Mouse (Mus musculus) stomach, embryonic 14.5 days (tissue): ENCODE results near the gene Reln. TPM values are rescaled to one million over a fixed set of nuclear protein-coding genes. Genes with fewer than 3 reads are reported as not detected.

Experiments
- ATAC-seq: fragments of 200-750 bp; cut with Nextera tagmentation; 2 replicates; pipeline ENCODE4 v1.8.0; 2017; ENCODE audit warnings: low read depth, moderate TSS enrichment; ENCODE audit not compliant: insufficient number of reproducible peaks, insufficient read depth, low FRiP score
- H3K27ac ChIP-seq: fragments of 300-500 bp; sonication (generic); 2 replicates; pipeline ENCODE4 v1.5.1; 2014; ENCODE audit warnings: mild to moderate bottlenecking, low read length, moderate library complexity, mixed read lengths
- H3K27me3 ChIP-seq: fragments of 300-500 bp; sonication (generic); 2 replicates; pipeline ENCODE4 v1.6.1; 2014; ENCODE audit warnings: low read length, control low read depth, mixed read lengths; ENCODE audit not compliant: control insufficient read depth, insufficient read depth
- H3K36me3 ChIP-seq: fragments of 300-500 bp; sonication (generic); 2 replicates; pipeline ENCODE4 v1.6.1; 2014; ENCODE audit warnings: mild to moderate bottlenecking, control low read depth, low read length, moderate library complexity, mixed read lengths; ENCODE audit not compliant: control insufficient read depth, insufficient read depth
- H3K4me1 ChIP-seq: fragments of 300-500 bp; sonication (generic); 2 replicates; pipeline ENCODE4 v1.6.1; 2014; ENCODE audit warnings: low read length, control low read depth, mixed read lengths; ENCODE audit not compliant: control insufficient read depth, insufficient read depth
- H3K4me2 ChIP-seq: fragments of 300-500 bp; sonication (generic); replicated peaks from 2 replicates; pipeline ENCODE4 v1.6.1; 2014; ENCODE audit warnings: low read depth, low read length, control low read depth
- H3K4me3 ChIP-seq: fragments of 300-500 bp; sonication (generic); 2 replicates; pipeline ENCODE4 v1.5.1; 2014; ENCODE audit warnings: low read depth, low read length, control low read depth
- H3K9ac ChIP-seq: fragments of 300-500 bp; sonication (generic); replicated peaks from 2 replicates; pipeline ENCODE4 v1.6.1; 2014; ENCODE audit warnings: low read depth, mild to moderate bottlenecking, control low read depth, low read length, moderate library complexity, mixed read lengths
- H3K9me3 ChIP-seq: fragments of 300-500 bp; sonication (generic); 2 replicates; pipeline ENCODE4 v1.6.1; 2016; ENCODE audit warnings: low read depth, low read length, control low read depth; ENCODE audit not compliant: control insufficient read depth
- WGBS: fragments of 180-500 bp; shearing (Covaris S2); extraction: QIAGEN DNeasy Blood & Tissue Kit; methylation state at CpG from one replicate; pipeline ENCODE4 v1.1.7; 2014; 5-methylcytosine and 5-hydroxymethylcytosine counted together
- polyA plus RNA-seq: library from polyadenylated mRNA; unstranded; fragments of >200 nt; fragmentation: Nextera tagmentation; extraction: Ambion mirVana; gene quantifications from 2 replicates; pipeline ENCODE4 v1.2.1, GENCODE M21; 2014

Gene Reln
- polyA plus RNA-seq, 1 experiment from 2014 or later: 5.2 TPM

- no peaks in the 10 kb centered on the region for H3K36me3 ChIP-seq
- no peaks in the 10 kb centered on the region; the same call in 1 of the 2 replicates for H3K9me3 ChIP-seq
- ATAC-seq: no peak
- no peak overlapping the region for H3K4me3 ChIP-seq
- H3K4me2 ChIP-seq: no peak overlapping the region
- H3K27ac ChIP-seq: no peak overlapping the region
- no peaks in the 10 kb centered on the region for H3K27me3 ChIP-seq
- 44% methylated on average over 6 of the region's 6 CpGs for WGBS
- H3K9ac ChIP-seq: no peak overlapping the region
- H3K4me1 ChIP-seq: no peaks in the 10 kb centered on the region
Measured at GRCm38 (mm10) chr5:22153601-22154000, 190.9 kb downstream of the Reln start.

GRCm38 (mm10) chr5:22141821-22142220 lies 202.7 kb downstream of the Reln start:
- H3K4me1 ChIP-seq: no peaks in the 10 kb centered on the region
- H3K36me3 ChIP-seq: no peaks in the 10 kb centered on the region
- H3K4me2 ChIP-seq: no peak overlapping the region
- ATAC-seq: no peak
- no peak overlapping the region for H3K27ac ChIP-seq
- H3K9ac ChIP-seq: no peak overlapping the region
- no peaks in the 10 kb centered on the region; the same call in 1 of the 2 replicates for H3K9me3 ChIP-seq
- H3K27me3 ChIP-seq: no peaks in the 10 kb centered on the region
- no peak overlapping the region for H3K4me3 ChIP-seq
- 51% methylated on average over 4 of the region's 4 CpGs for WGBS

GRCm38 (mm10) chr5:22139015-22139414 lies 205.5 kb downstream of the Reln start:
- no peak for ATAC-seq
- no peaks in the 10 kb centered on the region for H3K27me3 ChIP-seq
- H3K27ac ChIP-seq: no peak overlapping the region
- H3K4me2 ChIP-seq: no peak overlapping the region
- H3K4me1 ChIP-seq: no peaks in the 10 kb centered on the region
- no peak overlapping the region for H3K9ac ChIP-seq
- H3K36me3 ChIP-seq: no peaks in the 10 kb centered on the region
- H3K9me3 ChIP-seq: no peaks in the 10 kb centered on the region; the same call in 1 of the 2 replicates
- no peak overlapping the region for H3K4me3 ChIP-seq
- WGBS: 43% methylated on average over 2 of the region's 2 CpGs

GRCm38 (mm10) chr5:22134402-22134801 lies 210.1 kb downstream of the Reln start:
- H3K27ac ChIP-seq: no peak overlapping the region
- 66% methylated on average over 9 of the region's 9 CpGs for WGBS
- no peaks in the 10 kb centered on the region for H3K27me3 ChIP-seq
- H3K4me2 ChIP-seq: no peak overlapping the region
- no peaks in the 10 kb centered on the region for H3K4me1 ChIP-seq
- no peak overlapping the region for H3K9ac ChIP-seq
- no peak overlapping the region for H3K4me3 ChIP-seq
- H3K36me3 ChIP-seq: no peaks in the 10 kb centered on the region
- no peak for ATAC-seq
- no peaks in the 10 kb centered on the region; the same call in 1 of the 2 replicates for H3K9me3 ChIP-seq

- Histone ChIP-seq H3K9ac (no peak overlapping the region), H3K4me1 (no peaks in the 10 kb centered on the region), H3K27ac (no peak overlapping the region), H3K27me3 (no peaks in the 10 kb centered on the region), H3K4me2 (no peak overlapping the region), H3K9me3 (no peaks in the 10 kb centered on the region), H3K36me3 (no peaks in the 10 kb centered on the region), H3K4me3 (no peak overlapping the region)
- ATAC-seq: no peak
- WGBS: 83% methylated on average over 5 of the region's 5 CpGs
Measured at GRCm38 (mm10) chr5:22131730-22132522, 212.6 kb downstream of the Reln start.

GRCm38 (mm10) chr5:22127583-22127982 lies 216.9 kb downstream of the Reln start:
- Histone ChIP-seq H3K27ac (no peak overlapping the region), H3K4me2 (no peak overlapping the region), H3K27me3 (no peaks in the 10 kb centered on the region), H3K36me3 (no peaks in the 10 kb centered on the region), H3K9me3 (no peaks in the 10 kb centered on the region), H3K4me1 (no peaks in the 10 kb centered on the region), H3K9ac (no peak overlapping the region), H3K4me3 (no peak overlapping the region)
- no peak for ATAC-seq

- no peaks in the 10 kb centered on the region for H3K36me3 ChIP-seq
- H3K9me3 ChIP-seq: no peaks in the 10 kb centered on the region
- H3K4me1 ChIP-seq: no peaks in the 10 kb centered on the region
- H3K9ac ChIP-seq: no peak overlapping the region
- 64% methylated on average over 1 of the region's 1 CpGs for WGBS
- no peak overlapping the region for H3K4me3 ChIP-seq
- no peak overlapping the region for H3K27ac ChIP-seq
- no peak overlapping the region for H3K4me2 ChIP-seq
- ATAC-seq: no peak
- no peaks in the 10 kb centered on the region for H3K27me3 ChIP-seq
Measured at GRCm38 (mm10) chr5:22119296-22119695, 225.2 kb downstream of the Reln start.

GRCm38 (mm10) chr5:22118456-22118855 lies 226.0 kb downstream of the Reln start:
- Histone ChIP-seq H3K9me3 (no peaks in the 10 kb centered on the region), H3K36me3 (no peaks in the 10 kb centered on the region), H3K27me3 (no peaks in the 10 kb centered on the region), H3K4me3 (no peak overlapping the region), H3K27ac (no peak overlapping the region), H3K4me1 (no peaks in the 10 kb centered on the region), H3K4me2 (no peak overlapping the region), H3K9ac (no peak overlapping the region)
- 65% methylated on average over 6 of the region's 6 CpGs for WGBS
- no peak for ATAC-seq

GRCm38 (mm10) chr5:22116922-22117321 lies 227.6 kb downstream of the Reln start:
- H3K4me1 ChIP-seq: no peaks in the 10 kb centered on the region
- no peak overlapping the region for H3K4me3 ChIP-seq
- no peak for ATAC-seq
- no peaks in the 10 kb centered on the region for H3K9me3 ChIP-seq
- no peak overlapping the region for H3K9ac ChIP-seq
- no peak overlapping the region for H3K27ac ChIP-seq
- H3K36me3 ChIP-seq: no peaks in the 10 kb centered on the region
- no peaks in the 10 kb centered on the region for H3K27me3 ChIP-seq
- no peak overlapping the region for H3K4me2 ChIP-seq
- 56% methylated on average over 9 of the region's 9 CpGs for WGBS
